Comparison of ENCODE assay signal across 8 mouse cellular contexts in the genomic region with DNA sequence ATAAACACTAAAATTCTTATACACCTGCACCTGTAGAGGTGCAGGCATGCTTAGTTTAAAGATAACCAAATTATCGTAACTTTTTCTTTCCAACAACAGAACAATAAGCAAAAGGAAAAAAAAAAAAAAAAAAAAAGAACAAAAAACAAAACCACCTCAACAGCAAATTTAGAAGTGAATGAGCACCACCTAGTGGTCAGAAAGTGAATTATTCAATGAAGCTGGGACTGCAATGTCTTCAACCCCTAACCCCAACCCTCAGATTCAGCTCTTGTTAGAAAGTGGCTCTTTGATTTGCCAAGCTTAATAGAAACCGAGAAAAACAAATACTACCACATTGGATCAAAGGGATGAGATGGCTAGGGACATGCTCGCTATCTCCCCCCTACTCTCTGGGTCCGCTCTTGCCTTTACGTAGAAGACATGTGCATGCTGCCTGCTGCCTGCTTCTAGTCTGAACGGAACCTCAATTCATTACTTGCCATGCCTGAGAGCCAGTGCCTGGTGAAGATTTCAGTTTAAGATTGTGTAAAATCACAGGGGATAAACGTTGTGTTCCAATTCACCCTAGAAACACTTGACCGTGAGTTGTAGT.
DNase-seq lines count a peak whose midpoint lies in the region; TF ChIP-seq lines count a peak whose summit lies in the region.

No protein-coding gene starts in this region.

- no peaks in the 10 kb centered on the region for H3K27me3 ChIP-seq in cerebellum, adult 2 months (ENCODE audit: control insufficient read depth, insufficient read depth, low read length)
- no peaks in the 10 kb centered on the region for H3K27me3 ChIP-seq in splenic B cell, adult 2 months (ENCODE audit: control insufficient read depth, insufficient read depth, low read length, poor library complexity, severe bottlenecking)

- no peak overlapping the region; the same call in 1 of the 2 replicates for H3K27ac ChIP-seq in gastrocnemius, adult 2 months
- H3K27ac ChIP-seq in cerebellum, adult 2 months (ENCODE audit: insufficient read depth, low read length): no peak overlapping the region

- TF ChIP-seq POLR2A in cerebellum, adult 2 months (IDR thresholded peaks at IDR 0.05; ENCODE audit: borderline replicate concordance, insufficient read depth, low read length): no peak

- no peaks in the 10 kb centered on the region for H3K4me1 ChIP-seq in cerebellum, adult 2 months (ENCODE audit: control insufficient read depth, insufficient read depth, low read length)

- intact Hi-C loops in gastrocnemius, adult 2 months (cut with DNase I): loop anchor here (5.0 kb wide), 1 partner anchor 646 kb away; no protein-coding TSS in a partner anchor
- intact Hi-C loops in gastrocnemius, postnatal 14 days (cut with DNase I; ENCODE audit: low total_unique reads): loop anchor here (10.0 kb wide), 2 partner anchors 251 to 649 kb away; no protein-coding TSS in a partner anchor

- peak; percentile 77 for TF ChIP-seq CTCF in gastrocnemius, adult 2 months (IDR thresholded peaks at IDR 0.05)
- TF ChIP-seq CTCF in cerebellum, adult 2 months (IDR thresholded peaks at IDR 0.05; ENCODE audit: borderline replicate concordance, insufficient read depth, low read depth, low read length): peak; percentile 24; the same call in 1 of the 2 replicates

- 54% methylated on average over 8 of the region's 8 CpGs for WGBS in cerebellum, adult 2 months

- H3K36me3 ChIP-seq in splenic B cell, adult 2 months (ENCODE audit: control insufficient read depth, insufficient read depth, low read length, poor library complexity, severe bottlenecking): no peaks in the 10 kb centered on the region

- DNase-seq in gastrocnemius, adult 2 months: no peak
- DNase-seq in gastrocnemius, postnatal 14 days: no peak
- peak; percentile 33 for DNase-seq in right cerebral cortex, adult 18-20 months
- DNase-seq in right cerebral cortex, postnatal 25 days: no peak
- peak in 1 of 2 experiments; percentile 42 for DNase-seq in cerebellum, adult 2 months
- DNase-seq in kidney, postnatal 14 days: peak; percentile 69
- peak; percentile 30 for DNase-seq in splenic B cell, adult 2 months (ENCODE audit: low read depth, low spot score)
- no peak for DNase-seq in spleen, postnatal 14 days (ENCODE audit: low spot score in 2 of 2)

- H3K4me3 ChIP-seq in gastrocnemius, adult 2 months: no peak overlapping the region
- no peak overlapping the region for H3K4me3 ChIP-seq in cerebellum, adult 2 months (replicated peaks; ENCODE audit: insufficient read depth, low read depth, low read length)

Comparison
In these comparisons a context has a peak if more than half of its experiments do, and no peak if none do; other contexts are left out.
1. DNase-seq: peak in right cerebral cortex, adult 18-20 months (single experiment), kidney, postnatal 14 days (single experiment) and splenic B cell, adult 2 months (single experiment); none in gastrocnemius, adult 2 months (single experiment), gastrocnemius, postnatal 14 days (single experiment), right cerebral cortex, postnatal 25 days (single experiment) and spleen, postnatal 14 days (0 of 2).